Mouse (Mus musculus) cerebellum, adult 2 months (tissue): Measurements from ENCODE around the gene H2-M5.

Experiments
- CTCF ChIP-seq: fragments of 200-500 bp; IDR thresholded peaks from 2 replicates; pipeline ENCODE4 v1.5.1; 2011; ENCODE audit warnings: low read depth, mild to moderate bottlenecking, control low read depth, low read length, moderate library complexity, borderline replicate concordance; ENCODE audit not compliant: insufficient read depth
- POLR2A ChIP-seq: fragments of 200-500 bp; IDR thresholded peaks from 2 replicates; pipeline ENCODE4 v1.6.1; 2011; ENCODE audit warnings: low read length, control low read depth, borderline replicate concordance; ENCODE audit not compliant: insufficient read depth

- TF ChIP-seq CTCF (no peak), POLR2A (no peak; the same call in 1 of the 2 replicates)
Observed at GRCm38 (mm10) chr17:36947051-36947819, 42.1 kb downstream of the H2-M5 start.
